Mouse (Mus musculus): ENCODE data around the gene Ehd2. TPM values are rescaled to one million over a fixed set of nuclear protein-coding genes. Genes with fewer than 3 reads are reported as not detected.
A peak's percentile ranks its signal among the peaks of the same experiment; 100 is the strongest.
"Not testable (repeated sequence)": the region's sequence is repeated elsewhere in the genome, so short reads cannot be mapped to it uniquely, and the experiment has no call there.

Ehd2 gene
- polyA plus RNA-seq, 1 experiment from 2014 or later = 4.6 TPM

DNA sequence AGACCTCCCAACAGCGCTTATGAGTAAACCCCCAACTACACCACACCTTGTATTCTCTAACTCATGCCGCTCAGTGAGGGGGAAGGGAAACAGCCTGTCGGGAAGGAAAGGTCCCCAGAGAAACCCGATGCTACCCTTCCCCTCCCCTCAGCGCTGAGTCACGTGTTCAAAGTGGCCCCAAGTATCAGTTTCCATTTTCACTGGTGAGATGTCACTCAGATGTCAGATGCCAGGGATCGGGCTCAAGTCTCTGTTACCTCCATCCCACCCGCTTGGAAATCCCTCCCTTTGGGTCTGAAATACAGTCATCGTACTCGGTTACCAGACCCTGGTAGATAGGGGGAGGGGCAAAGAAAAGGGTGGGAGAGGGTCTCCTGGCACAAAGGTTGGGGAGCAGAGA lies 45.6 kb downstream of the Ehd2 start:
- peak overlapping the region; percentile 84 for H3K27ac ChIP-seq (replicated peaks)
- H3K4me3 ChIP-seq (replicated peaks) = peak overlapping the region; percentile 82
- no peaks in the 10 kb centered on the region for H3K9me3 ChIP-seq (replicated peaks)
- no peaks in the 10 kb centered on the region for H3K27me3 ChIP-seq
- WGBS (ENCODE audit: insufficient replicate concordance) = under 1% methylated on average over 10 of the region's 10 CpGs
- peak; percentile 46 for ATAC-seq (ENCODE audit: insufficient read depth)
- peaks cover 47% of the 10 kb centered on the region for H3K4me1 ChIP-seq (replicated peaks)
- peaks cover 31% of the 10 kb centered on the region for H3K36me3 ChIP-seq (replicated peaks)
- peak overlapping the region; percentile 89 for H3K4me2 ChIP-seq
- H3K9ac ChIP-seq = peak overlapping the region; percentile 81

DNA sequence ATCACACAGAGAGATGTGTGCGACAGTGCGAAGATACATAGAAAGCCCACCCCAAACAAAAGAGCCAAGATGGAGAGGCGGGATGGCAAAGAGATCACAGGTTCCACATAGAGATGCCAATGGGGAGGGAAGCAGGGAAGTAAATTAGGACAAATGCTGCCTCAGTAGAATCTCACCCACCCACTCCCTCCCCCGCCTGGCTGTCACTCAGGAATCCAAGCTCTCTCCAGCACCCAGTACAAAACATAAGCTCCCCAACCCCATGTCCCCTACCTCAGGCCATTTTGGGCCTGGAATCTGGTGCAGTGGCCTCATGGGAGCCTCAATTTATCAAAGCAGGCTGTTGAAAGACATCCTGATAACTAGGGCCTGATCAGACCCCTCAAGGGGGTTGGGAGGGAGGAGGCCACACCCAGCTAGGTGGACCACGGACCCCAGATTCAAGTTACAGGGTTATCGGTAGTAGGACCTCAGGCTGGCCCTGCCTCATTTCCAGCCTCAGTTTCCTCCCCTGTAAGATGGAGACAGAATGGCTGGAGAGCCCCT lies 46.6 kb downstream of the Ehd2 start:
- H3K9me3 ChIP-seq (replicated peaks) = no peaks in the 10 kb centered on the region
- peak overlapping the region; percentile 82 for H3K4me3 ChIP-seq (replicated peaks)
- peak overlapping the region; percentile 89 for H3K4me2 ChIP-seq
- no peak overlapping the region for H3K27ac ChIP-seq (replicated peaks)
- peak overlapping the region; percentile 81; the same call in 1 of the 2 replicates for H3K9ac ChIP-seq
- 64% methylated on average over 6 of the region's 6 CpGs for WGBS (ENCODE audit: insufficient replicate concordance)
- H3K4me1 ChIP-seq (replicated peaks) = peaks cover 47% of the 10 kb centered on the region
- ATAC-seq (ENCODE audit: insufficient read depth) = no peak
- H3K27me3 ChIP-seq = no peaks in the 10 kb centered on the region
- peaks cover 31% of the 10 kb centered on the region for H3K36me3 ChIP-seq (replicated peaks)

DNA sequence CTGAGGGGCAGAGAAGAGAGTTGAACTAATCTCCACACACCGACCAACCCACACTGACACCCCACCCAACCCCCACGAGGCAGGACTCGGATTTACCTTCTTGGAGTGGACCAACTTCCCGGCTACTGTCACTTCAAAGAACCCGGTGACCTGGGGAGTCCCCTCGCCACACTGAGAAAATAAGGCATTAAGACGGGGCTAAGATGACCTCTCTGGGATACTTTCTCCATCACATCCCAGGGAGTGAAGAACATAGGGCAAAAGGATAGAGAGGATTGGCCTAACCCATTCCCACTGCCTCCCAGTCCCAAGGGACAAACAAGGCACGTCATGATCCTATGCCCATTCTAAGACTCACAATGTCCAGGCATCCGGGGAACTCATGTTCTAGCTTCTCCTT lies 47.4 kb downstream of the Ehd2 start:
- Histone ChIP-seq H3K4me2 (peak overlapping the region; percentile 89), H3K27ac (replicated peaks) (no peak overlapping the region), H3K4me1 (replicated peaks) (peaks cover 47% of the 10 kb centered on the region), H3K36me3 (replicated peaks) (peaks cover 31% of the 10 kb centered on the region), H3K27me3 (no peaks in the 10 kb centered on the region), H3K4me3 (replicated peaks) (peak overlapping the region; percentile 10; the same call in 1 of the 2 replicates), H3K9ac (no peak overlapping the region), H3K9me3 (replicated peaks) (no peaks in the 10 kb centered on the region)
- WGBS (ENCODE audit: insufficient replicate concordance) = 87% methylated on average over 9 of the region's 9 CpGs
- ATAC-seq (ENCODE audit: insufficient read depth) = no peak

DNA sequence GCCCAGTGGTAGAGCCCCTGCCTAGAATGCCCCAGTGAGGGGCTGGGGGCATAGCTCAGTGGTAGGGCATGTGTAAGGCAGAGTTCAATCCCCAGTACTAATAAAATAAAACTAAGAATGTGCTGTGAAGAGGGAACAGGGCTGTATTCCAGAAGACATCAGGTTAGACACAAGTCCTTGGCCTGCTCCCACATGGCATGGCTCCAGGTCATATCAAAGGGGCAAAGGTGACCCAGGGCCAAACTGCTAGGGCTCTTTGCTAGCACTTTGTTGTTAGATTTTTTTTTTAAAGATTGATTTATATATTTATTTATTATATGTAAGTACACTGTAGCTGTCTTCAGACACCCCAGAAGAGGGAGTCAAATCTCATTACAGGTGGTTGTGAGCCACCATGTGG lies 49.0 kb downstream of the Ehd2 start:
- H3K27me3 ChIP-seq = no peaks in the 10 kb centered on the region
- H3K27ac ChIP-seq (replicated peaks) = no peak overlapping the region
- no peak overlapping the region for H3K4me3 ChIP-seq (replicated peaks)
- H3K4me1 ChIP-seq (replicated peaks) = peaks cover 46% of the 10 kb centered on the region
- ATAC-seq (ENCODE audit: insufficient read depth) = no peak
- H3K9me3 ChIP-seq (replicated peaks) = no peaks in the 10 kb centered on the region
- H3K4me2 ChIP-seq = no peak overlapping the region
- H3K9ac ChIP-seq = no peak overlapping the region
- peaks cover 31% of the 10 kb centered on the region for H3K36me3 ChIP-seq (replicated peaks)

DNA sequence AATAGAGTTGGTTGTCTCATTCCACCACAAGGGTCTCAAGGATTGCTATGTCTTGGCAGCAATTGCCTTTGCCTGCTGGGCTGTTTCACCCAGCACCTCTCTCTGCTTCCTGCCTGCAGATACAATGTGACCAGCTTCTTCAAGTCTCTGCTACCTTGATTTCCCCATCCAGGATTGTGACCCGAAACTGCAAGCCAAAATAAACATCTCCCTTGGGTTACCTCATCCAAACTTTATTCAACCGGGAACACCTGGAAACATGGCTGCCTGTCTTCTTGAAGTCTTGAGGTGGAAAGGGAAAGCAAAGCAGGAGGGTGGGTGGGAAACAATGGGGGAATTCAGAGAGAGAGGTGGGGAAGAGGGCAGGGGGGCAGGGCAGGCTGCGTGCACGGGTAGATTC lies 50.4 kb downstream of the Ehd2 start:
- WGBS (ENCODE audit: insufficient replicate concordance) = 59% methylated on average over 4 of the region's 4 CpGs
- peaks cover 34% of the 10 kb centered on the region for H3K4me1 ChIP-seq (replicated peaks)
- ATAC-seq (ENCODE audit: insufficient read depth) = no peak
- H3K27ac ChIP-seq (replicated peaks) = no peak overlapping the region
- H3K4me3 ChIP-seq (replicated peaks) = no peak overlapping the region
- H3K4me2 ChIP-seq = no peak overlapping the region
- H3K9me3 ChIP-seq (replicated peaks) = no peaks in the 10 kb centered on the region
- H3K9ac ChIP-seq = no peak overlapping the region
- no peaks in the 10 kb centered on the region for H3K27me3 ChIP-seq
- H3K36me3 ChIP-seq (replicated peaks) = peaks cover 31% of the 10 kb centered on the region

DNA sequence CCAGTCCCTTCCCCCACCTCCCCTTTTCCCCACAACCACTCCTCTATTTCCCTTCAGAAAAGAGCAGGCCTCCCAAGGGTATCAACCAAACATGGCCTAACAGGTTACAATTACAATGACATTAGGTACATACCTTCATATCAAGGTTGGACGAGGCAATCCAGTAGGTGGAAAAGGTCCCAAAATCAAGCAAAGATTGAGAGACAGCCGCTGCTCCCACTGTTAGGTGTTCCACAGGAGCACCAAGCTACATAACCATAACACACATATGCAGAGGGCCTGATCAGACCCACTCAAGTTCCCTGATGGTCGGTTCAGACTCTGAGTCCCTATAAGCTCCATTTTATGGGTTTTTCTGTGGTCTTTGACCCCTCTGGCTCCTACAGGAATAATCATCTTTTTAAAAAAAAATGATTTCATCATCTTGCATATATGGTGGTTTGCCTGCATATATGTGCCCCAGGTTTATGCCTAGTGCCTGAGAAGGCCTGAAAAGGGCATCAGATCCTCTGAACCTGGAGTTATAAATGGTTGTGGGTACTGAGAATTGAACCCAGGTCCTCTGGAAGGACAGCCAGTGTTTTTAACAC lies 51.1 kb downstream of the Ehd2 start:
- H3K4me3 ChIP-seq (replicated peaks) = no peak overlapping the region
- 66% methylated on average over 3 of the region's 3 CpGs for WGBS (ENCODE audit: insufficient replicate concordance)
- no peaks in the 10 kb centered on the region for H3K27me3 ChIP-seq
- H3K9ac ChIP-seq = no peak overlapping the region
- peaks cover 31% of the 10 kb centered on the region for H3K36me3 ChIP-seq (replicated peaks)
- H3K4me1 ChIP-seq (replicated peaks) = peaks cover 26% of the 10 kb centered on the region
- H3K4me2 ChIP-seq = no peak overlapping the region
- ATAC-seq (ENCODE audit: insufficient read depth) = no peak
- no peaks in the 10 kb centered on the region for H3K9me3 ChIP-seq (replicated peaks)
- no peak overlapping the region for H3K27ac ChIP-seq (replicated peaks)

DNA sequence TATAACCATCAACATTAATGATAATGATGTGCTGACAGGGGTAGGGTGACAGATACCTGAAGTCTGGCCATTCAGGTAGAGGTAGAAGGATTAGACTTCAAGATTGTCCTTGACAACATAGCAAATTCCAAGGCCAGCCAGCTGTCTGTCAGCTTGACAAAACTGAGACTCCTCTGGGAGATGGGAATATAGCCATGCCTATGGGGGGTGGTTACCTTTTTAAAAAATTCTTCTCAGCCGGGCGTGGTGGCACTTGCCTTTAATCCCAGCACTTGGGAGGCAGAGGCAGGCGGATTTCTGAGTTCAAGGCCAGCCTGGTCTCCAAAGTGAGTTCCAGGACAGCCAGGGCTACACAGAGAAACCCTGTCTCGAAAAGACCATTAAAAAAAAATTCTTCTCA lies 51.7 kb downstream of the Ehd2 start:
- Histone ChIP-seq H3K36me3 (replicated peaks) (peaks cover 31% of the 10 kb centered on the region), H3K4me1 (replicated peaks) (peaks cover 21% of the 10 kb centered on the region)
- not testable (repeated sequence) for H3K27ac ChIP-seq (replicated peaks); ATAC-seq (ENCODE audit: insufficient read depth); H3K9ac ChIP-seq; H3K9me3 ChIP-seq (replicated peaks); H3K27me3 ChIP-seq; H3K4me2 ChIP-seq; H3K4me3 ChIP-seq (replicated peaks)
- 66% methylated on average over 4 of the region's 4 CpGs for WGBS (ENCODE audit: insufficient replicate concordance)

DNA sequence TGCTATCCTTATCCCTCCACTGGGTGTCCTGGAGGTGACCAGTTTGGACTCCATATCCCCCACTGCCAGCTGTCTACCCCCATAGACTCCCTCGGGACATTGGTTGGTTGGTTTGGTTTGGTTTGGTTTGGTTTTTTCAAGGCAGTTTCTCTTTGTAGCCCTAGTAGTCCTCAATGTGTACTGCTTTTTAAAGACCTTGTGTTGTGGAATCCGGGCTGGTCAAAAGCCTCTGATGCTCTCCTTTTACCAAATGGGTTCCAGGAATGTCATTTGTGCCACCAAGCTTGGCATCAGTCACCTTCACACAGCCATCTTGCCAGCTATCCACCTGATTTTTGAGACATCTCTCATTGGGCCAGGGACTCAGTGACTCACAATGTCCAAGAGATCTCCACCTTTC lies 52.6 kb downstream of the Ehd2 start:
- no peak for ATAC-seq (ENCODE audit: insufficient read depth)
- Histone ChIP-seq H3K27me3 (no peaks in the 10 kb centered on the region), H3K4me3 (replicated peaks) (no peak overlapping the region), H3K9ac (no peak overlapping the region), H3K27ac (replicated peaks) (no peak overlapping the region), H3K4me2 (no peak overlapping the region), H3K9me3 (replicated peaks) (no peaks in the 10 kb centered on the region), H3K36me3 (replicated peaks) (peaks cover 25% of the 10 kb centered on the region), H3K4me1 (replicated peaks) (peaks cover 11% of the 10 kb centered on the region)
- WGBS (ENCODE audit: insufficient replicate concordance) = 67% methylated on average over 2 of the region's 2 CpGs

DNA sequence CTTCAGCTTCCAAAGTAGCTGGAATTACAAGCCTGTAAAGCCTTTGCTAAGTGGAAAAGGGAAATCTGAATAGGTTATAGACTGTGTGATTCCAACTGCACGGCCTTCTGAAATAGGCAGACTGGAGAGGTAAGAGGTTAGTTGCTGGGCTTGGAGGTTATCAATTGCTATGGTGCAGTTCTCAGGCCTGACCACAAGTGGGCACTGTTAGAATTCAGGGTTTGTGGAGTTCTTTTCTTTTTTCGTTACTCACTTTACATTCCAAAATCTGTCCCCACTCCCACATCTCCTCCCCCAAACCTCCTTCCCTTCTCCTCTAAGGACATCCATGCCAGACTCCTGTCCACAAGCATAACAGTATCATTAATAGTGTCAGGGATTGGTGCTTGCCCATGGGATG lies 53.1 kb downstream of the Ehd2 start:
- Histone ChIP-seq H3K4me2 (no peak overlapping the region), H3K9me3 (replicated peaks) (no peaks in the 10 kb centered on the region), H3K4me1 (replicated peaks) (peaks cover 6% of the 10 kb centered on the region), H3K27me3 (no peaks in the 10 kb centered on the region), H3K27ac (replicated peaks) (no peak overlapping the region), H3K4me3 (replicated peaks) (no peak overlapping the region), H3K9ac (no peak overlapping the region), H3K36me3 (replicated peaks) (peaks cover 20% of the 10 kb centered on the region)
- ATAC-seq (ENCODE audit: insufficient read depth) = no peak
- 30% methylated on average over 2 of the region's 2 CpGs for WGBS (ENCODE audit: insufficient replicate concordance)

DNA sequence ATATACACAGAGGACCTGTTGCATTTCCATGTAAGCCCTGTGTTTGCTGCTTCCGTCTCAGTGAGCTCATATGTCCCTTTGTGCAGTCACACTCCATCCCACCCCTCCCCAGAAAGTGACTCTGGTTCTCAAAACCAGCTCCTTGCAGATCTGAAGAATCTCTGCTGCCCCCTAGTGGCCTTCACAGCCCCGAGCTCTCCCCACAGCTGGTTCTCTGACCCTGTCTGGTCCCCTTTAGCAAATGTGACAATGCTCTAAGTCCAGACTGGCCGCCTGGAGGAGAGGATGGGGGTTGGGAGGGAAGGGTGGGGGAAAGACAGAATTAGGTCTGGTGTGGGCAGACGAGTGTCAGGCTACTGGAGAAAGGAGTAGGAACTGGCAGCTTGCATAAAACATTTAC lies 55.2 kb downstream of the Ehd2 start:
- Histone ChIP-seq H3K36me3 (replicated peaks) (peaks cover 4% of the 10 kb centered on the region; the same call in 1 of the 2 replicates), H3K4me3 (replicated peaks) (no peak overlapping the region), H3K27me3 (no peaks in the 10 kb centered on the region), H3K9ac (no peak overlapping the region), H3K27ac (replicated peaks) (no peak overlapping the region), H3K9me3 (replicated peaks) (no peaks in the 10 kb centered on the region), H3K4me2 (no peak overlapping the region), H3K4me1 (replicated peaks) (no peaks in the 10 kb centered on the region)
- ATAC-seq (ENCODE audit: insufficient read depth) = no peak
- 0% methylated on average over 4 of the region's 4 CpGs for WGBS (ENCODE audit: insufficient replicate concordance)

DNA sequence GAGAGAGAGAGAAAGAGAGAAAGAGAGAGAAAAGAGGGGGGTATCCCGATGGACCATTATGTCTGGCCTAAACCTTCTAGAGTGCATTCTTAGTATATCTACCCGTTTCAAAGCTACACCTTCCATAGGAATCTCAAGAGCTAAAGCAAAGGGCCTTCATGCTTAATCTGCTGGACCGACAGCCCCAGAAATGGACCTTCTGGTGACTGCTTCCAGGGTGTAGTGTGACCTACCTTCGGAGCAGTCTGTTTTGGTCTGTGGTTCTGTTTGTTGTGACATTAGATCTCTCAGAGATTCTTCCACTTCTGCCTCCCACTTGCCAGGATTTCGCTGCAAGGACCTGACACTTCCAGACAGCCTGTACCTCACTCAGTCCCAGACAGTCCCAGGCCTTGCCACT lies 56.8 kb downstream of the Ehd2 start:
- Histone ChIP-seq H3K4me2 (no peak overlapping the region), H3K4me3 (replicated peaks) (no peak overlapping the region), H3K9ac (no peak overlapping the region), H3K27me3 (no peaks in the 10 kb centered on the region), H3K4me1 (replicated peaks) (no peaks in the 10 kb centered on the region), H3K9me3 (replicated peaks) (no peaks in the 10 kb centered on the region), H3K36me3 (replicated peaks) (no peaks in the 10 kb centered on the region), H3K27ac (replicated peaks) (no peak overlapping the region)
- no peak for ATAC-seq (ENCODE audit: insufficient read depth)
- WGBS (ENCODE audit: insufficient replicate concordance) = 58% methylated on average over 5 of the region's 5 CpGs

DNA sequence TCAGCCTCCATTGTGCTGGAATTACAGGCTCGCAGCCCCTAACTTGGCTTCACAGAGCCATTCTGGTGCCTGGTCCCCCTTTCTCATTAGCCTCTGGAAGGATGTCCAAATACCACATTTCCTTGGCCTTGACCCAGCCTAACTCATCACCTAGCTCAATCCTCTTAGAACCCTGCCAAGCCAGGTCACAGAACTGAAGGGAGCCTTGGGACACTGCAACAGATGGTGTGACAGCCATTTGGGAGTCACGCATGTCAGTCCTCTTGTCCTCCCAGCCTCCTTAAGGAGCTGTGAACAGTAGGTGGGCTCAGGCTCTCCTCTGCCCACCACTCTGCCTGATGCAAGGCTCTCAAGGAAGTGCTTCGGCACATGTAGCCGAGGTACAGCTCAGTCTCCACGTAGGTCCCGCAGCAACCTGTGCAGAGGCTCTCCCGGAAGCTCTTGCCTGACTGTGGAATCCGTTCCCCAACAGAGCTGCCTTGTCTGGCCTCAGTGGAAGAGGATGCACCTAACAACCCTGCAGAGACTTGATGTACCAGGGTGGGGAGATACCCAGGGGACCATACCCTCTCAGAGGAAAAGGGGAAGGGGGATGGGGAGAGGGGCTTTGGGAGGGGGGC lies 59.3 kb downstream of the Ehd2 start:
- Histone ChIP-seq H3K36me3 (replicated peaks) (no peaks in the 10 kb centered on the region), H3K4me3 (replicated peaks) (no peak overlapping the region), H3K27ac (replicated peaks) (no peak overlapping the region), H3K27me3 (no peaks in the 10 kb centered on the region), H3K9ac (no peak overlapping the region), H3K4me2 (no peak overlapping the region), H3K4me1 (replicated peaks) (no peaks in the 10 kb centered on the region), H3K9me3 (replicated peaks) (no peaks in the 10 kb centered on the region)
- 60% methylated on average over 8 of the region's 8 CpGs for WGBS (ENCODE audit: insufficient replicate concordance)
- ATAC-seq (ENCODE audit: insufficient read depth) = no peak

Data from liver, embryonic 15.5 days (tissue).